Mouse (Mus musculus) liver, postnatal 0 days (tissue): Measurements from ENCODE around the gene Srsf1. TPM values are rescaled to one million over a fixed set of nuclear protein-coding genes. Genes with fewer than 3 reads are reported as not detected.

ENCODE experiments used
- ATAC-seq: fragments of 200-750 bp; cut with Nextera tagmentation; 2 replicates; pipeline ENCODE4 v1.8.0; 2017; ENCODE audit warnings: mild to moderate bottlenecking, moderate library complexity
- DNase-seq: peaks from one replicate; pipeline ENCODE4 v3.0.0-alpha.2; 2016
- H3K27ac ChIP-seq: fragments of 300-500 bp; sonication (generic); 2 replicates; pipeline ENCODE4 v1.5.1; 2014; ENCODE audit warnings: antibody characterized with exemption, moderate library complexity, mild to moderate bottlenecking, low read depth
- H3K27me3 ChIP-seq: fragments of 300-500 bp; sonication (generic); 2 replicates; pipeline ENCODE4 v1.6.1; 2014; ENCODE audit warnings: low read length, control low read depth, mixed read lengths; ENCODE audit not compliant: insufficient read depth
- H3K36me3 ChIP-seq: fragments of 300-500 bp; sonication (generic); replicated peaks from 2 replicates; pipeline ENCODE4 v1.6.1; 2014; ENCODE audit warnings: mild to moderate bottlenecking, control low read depth, low read length, moderate library complexity, mixed read lengths; ENCODE audit not compliant: insufficient read depth
- H3K4me1 ChIP-seq: fragments of 300-500 bp; sonication (generic); 2 replicates; pipeline ENCODE4 v1.6.1; 2014; ENCODE audit warnings: antibody characterized with exemption, mild to moderate bottlenecking, control low read depth; ENCODE audit not compliant: insufficient read depth
- H3K4me2 ChIP-seq: fragments of 300-500 bp; sonication (generic); 2 replicates; pipeline ENCODE4 v1.6.1; 2014; ENCODE audit warnings: low read depth, mild to moderate bottlenecking, low read length, moderate library complexity, mixed read lengths
- H3K4me3 ChIP-seq: fragments of 300-500 bp; sonication (generic); 2 replicates; pipeline ENCODE4 v1.5.1; 2014; ENCODE audit warnings: low read depth, low read length
- H3K9ac ChIP-seq: fragments of 300-500 bp; sonication (generic); replicated peaks from 2 replicates; pipeline ENCODE4 v1.6.1; 2014; ENCODE audit warnings: mild to moderate bottlenecking, moderate library complexity
- H3K9me3 ChIP-seq: fragments of 300-500 bp; sonication (generic); 2 replicates; pipeline ENCODE4 v1.6.1; 2016; ENCODE audit warnings: mild to moderate bottlenecking, control low read depth, low read length, mixed read lengths
- CTCF ChIP-seq: sonication (generic); IDR thresholded peaks from 2 replicates; pipeline ENCODE4 v1.5.1; 2016; ENCODE audit warnings: antibody characterized with exemption, low read depth
- EP300 ChIP-seq: IDR thresholded peaks from 2 replicates; pipeline ENCODE4 v1.6.1; 2016; ENCODE audit warnings: antibody characterized with exemption, low read depth, mild to moderate bottlenecking
- WGBS: fragments of 180-500 bp; shearing (Covaris S2); extraction: QIAGEN DNeasy Blood & Tissue Kit; methylation state at CpG from one replicate; pipeline ENCODE4 v1.1.7; 2014; ENCODE audit not compliant: insufficient replicate concordance; 5-methylcytosine and 5-hydroxymethylcytosine counted together
- polyA plus RNA-seq: library from polyadenylated mRNA; unstranded; fragments of >200 nt; fragmentation: Nextera tagmentation; extraction: Ambion mirVana; gene quantifications from 2 replicates; pipeline ENCODE4 v1.2.1, GENCODE M21; 2015

Gene Srsf1
- polyA plus RNA-seq, 1 experiment from 2014 or later, result 58.6 TPM

GRCm38 (mm10) chr11:88023933-88024332, 23.2 kb upstream of the Srsf1 start:
- no peak for DNase-seq
- no peak overlapping the region for H3K27ac ChIP-seq
- no peaks in the 10 kb centered on the region for H3K9me3 ChIP-seq
- no peak overlapping the region for H3K9ac ChIP-seq
- TF ChIP-seq CTCF, result no peak
- TF ChIP-seq EP300, result no peak
- H3K4me2 ChIP-seq, result no peak overlapping the region
- H3K4me3 ChIP-seq, result no peak overlapping the region
- H3K36me3 ChIP-seq, result no peaks in the 10 kb centered on the region
- H3K4me1 ChIP-seq, result no peaks in the 10 kb centered on the region
- ATAC-seq, result no peak
- H3K27me3 ChIP-seq, result no peaks in the 10 kb centered on the region
- WGBS, result 69% methylated on average over 2 of the region's 2 CpGs

- H3K4me3 ChIP-seq, result no peak overlapping the region
- no peak overlapping the region for H3K27ac ChIP-seq
- H3K9ac ChIP-seq, result no peak overlapping the region
- H3K4me1 ChIP-seq, result no peaks in the 10 kb centered on the region
- no peaks in the 10 kb centered on the region for H3K9me3 ChIP-seq
- H3K4me2 ChIP-seq, result no peak overlapping the region
- ATAC-seq (no peak), DNase-seq (no peak)
- no peaks in the 10 kb centered on the region for H3K27me3 ChIP-seq
- 80% methylated on average over 9 of the region's 9 CpGs for WGBS
- no peak for TF ChIP-seq EP300
- H3K36me3 ChIP-seq, result no peaks in the 10 kb centered on the region
Measured at GRCm38 (mm10) chr11:88027391-88028035, 19.7 kb upstream of the Srsf1 start.

GRCm38 (mm10) chr11:88028193-88028684, 18.9 kb upstream of the Srsf1 start:
- H3K4me3 ChIP-seq, result no peak overlapping the region
- H3K36me3 ChIP-seq, result no peaks in the 10 kb centered on the region
- WGBS, result 51% methylated on average over 16 of the region's 16 CpGs
- H3K27me3 ChIP-seq, result no peaks in the 10 kb centered on the region
- H3K4me1 ChIP-seq, result no peaks in the 10 kb centered on the region
- H3K9me3 ChIP-seq, result no peaks in the 10 kb centered on the region
- TF ChIP-seq EP300, result no peak
- TF ChIP-seq CTCF, result no peak
- no peak for DNase-seq
- no peak for ATAC-seq
- H3K27ac ChIP-seq, result no peak overlapping the region
- no peak overlapping the region for H3K4me2 ChIP-seq
- no peak overlapping the region for H3K9ac ChIP-seq

GRCm38 (mm10) chr11:88030219-88030618, 17.0 kb upstream of the Srsf1 start:
- H3K9me3 ChIP-seq, result no peaks in the 10 kb centered on the region
- no peak overlapping the region for H3K4me3 ChIP-seq
- no peak overlapping the region for H3K9ac ChIP-seq
- no peak for DNase-seq
- ATAC-seq, result no peak
- TF ChIP-seq EP300, result no peak
- TF ChIP-seq CTCF, result no peak
- H3K27me3 ChIP-seq, result no peaks in the 10 kb centered on the region
- H3K36me3 ChIP-seq, result no peaks in the 10 kb centered on the region
- WGBS, result 73% methylated on average over 7 of the region's 7 CpGs
- no peak overlapping the region for H3K4me2 ChIP-seq
- H3K27ac ChIP-seq, result no peak overlapping the region
- no peaks in the 10 kb centered on the region for H3K4me1 ChIP-seq

- no peaks in the 10 kb centered on the region for H3K36me3 ChIP-seq
- H3K27ac ChIP-seq, result peak overlapping the region; percentile 22; the same call in 1 of the 2 replicates
- no peaks in the 10 kb centered on the region for H3K27me3 ChIP-seq
- no peak for TF ChIP-seq CTCF
- TF ChIP-seq EP300, result no peak
- no peak overlapping the region for H3K4me3 ChIP-seq
- DNase-seq (no peak), ATAC-seq (no peak)
- no peak overlapping the region for H3K4me2 ChIP-seq
- H3K4me1 ChIP-seq, result no peaks in the 10 kb centered on the region
- H3K9ac ChIP-seq, result no peak overlapping the region
- H3K9me3 ChIP-seq, result no peaks in the 10 kb centered on the region
- 61% methylated on average over 2 of the region's 2 CpGs for WGBS
Measured at GRCm38 (mm10) chr11:88030836-88031235, 16.3 kb upstream of the Srsf1 start.

- Histone ChIP-seq H3K4me2 (no peak overlapping the region), H3K36me3 (no peaks in the 10 kb centered on the region), H3K4me3 (no peak overlapping the region), H3K9ac (no peak overlapping the region), H3K4me1 (no peaks in the 10 kb centered on the region), H3K9me3 (no peaks in the 10 kb centered on the region), H3K27ac (no peak overlapping the region), H3K27me3 (no peaks in the 10 kb centered on the region)
- DNase-seq, result no peak
- ATAC-seq, result no peak
- 86% methylated on average over 5 of the region's 5 CpGs for WGBS
- TF ChIP-seq EP300 (no peak), CTCF (no peak)
Measured at GRCm38 (mm10) chr11:88031753-88032152, 15.4 kb upstream of the Srsf1 start.
